Mouse (Mus musculus): ENCODE results near the gene Celsr1.

DNA sequence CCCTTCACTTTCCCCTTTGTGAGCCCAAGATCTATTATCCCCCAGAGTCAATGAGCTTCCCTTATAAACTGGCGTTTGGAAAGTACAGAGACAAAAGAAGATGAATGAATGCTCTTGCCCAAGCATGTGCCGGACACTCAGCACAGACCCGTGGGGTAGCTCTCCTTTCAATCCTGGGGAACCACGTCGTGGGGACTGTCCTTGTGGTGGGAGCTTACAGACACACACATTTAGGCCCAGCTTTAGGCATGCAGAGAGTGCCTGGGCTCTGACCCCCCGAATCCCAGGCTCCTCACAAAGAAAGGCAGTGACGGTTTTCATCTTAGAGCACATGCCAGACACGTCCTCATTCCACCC is 113.7 kb downstream of the Celsr1 start:
- no peak for TF ChIP-seq TCF12 (IDR thresholded peaks at IDR 0.05; ENCODE audit: low read depth, low read length)
- TF ChIP-seq MYC (IDR thresholded peaks at IDR 0.05; ENCODE audit: low read depth, low read length): no peak
- TF ChIP-seq USF1 (IDR thresholded peaks at IDR 0.05; ENCODE audit: low read depth, low read length): no peak
- no peak for TF ChIP-seq CTCF (conservative IDR thresholded peaks at IDR 0.05 in 1 of 2, IDR thresholded peaks at IDR 0.05 in 1 of 2; ENCODE audit: low read depth in 2 of 2, low read length in 2 of 2)
- TF ChIP-seq CHD1 (IDR thresholded peaks at IDR 0.05; ENCODE audit: low read depth, low read length): no peak
- TF ChIP-seq ELF1 (IDR thresholded peaks at IDR 0.05; ENCODE audit: low read depth, low read length): no peak
- TF ChIP-seq PAX5 (IDR thresholded peaks at IDR 0.05; ENCODE audit: low read length): no peak
- TF ChIP-seq EP300 (IDR thresholded peaks at IDR 0.05; ENCODE audit: low read length): no peak
- no peak for TF ChIP-seq E2F4 (IDR thresholded peaks at IDR 0.05; ENCODE audit: insufficient replicate concordance, low read depth, low read length)
- no peak for TF ChIP-seq POLR2A (IDR thresholded peaks at IDR 0.05; ENCODE audit: low read depth, low read length)
- no peak for TF ChIP-seq SIN3A (IDR thresholded peaks at IDR 0.05; ENCODE audit: low read length)
- TF ChIP-seq MEF2A (IDR thresholded peaks at IDR 0.05; ENCODE audit: borderline replicate concordance, low read depth, low read length): no peak
- TF ChIP-seq RAD21 (IDR thresholded peaks at IDR 0.05; ENCODE audit: low read depth, low read length): no peak
- TF ChIP-seq KAT2A (IDR thresholded peaks at IDR 0.05; ENCODE audit: insufficient replicate concordance, low read length): no peak
